Mouse (Mus musculus) naive thymus-derived CD4-positive, alpha-beta T cell, adult 2 months (primary cell): ENCODE data around the gene Rab8a.

Experiments
- DNase-seq: peaks from one replicate; pipeline ENCODE4 v3.0.0-alpha.2; 2011; ENCODE audit warnings: low read depth

Rab8a gene

GRCm38 (mm10) chr8:72211846-72212245 lies 50.8 kb downstream of the Rab8a start:
- no peak for DNase-seq

- DNase-seq: no peak
Observed at GRCm38 (mm10) chr8:72212751-72213150, 51.8 kb downstream of the Rab8a start, which contains the start of gene Cib3. Gene Cib3, minus strand, starts transcription at chr8:72212837.

GRCm38 (mm10) chr8:72213536-72213935 lies 52.5 kb downstream of the Rab8a start, which contains the start of gene Gm11034:
Gene Gm11034, minus strand, starts transcription at chr8:72213636.
- DNase-seq: no peak

GRCm38 (mm10) chr8:72215060-72215459 lies 54.1 kb downstream of the Rab8a start:
- DNase-seq: peak; percentile 73

- DNase-seq: peak; percentile 72
Observed at GRCm38 (mm10) chr8:72215871-72216270, 54.9 kb downstream of the Rab8a start.

- no peak for DNase-seq
Observed at GRCm38 (mm10) chr8:72218781-72219540, 58.0 kb downstream of the Rab8a start.

GRCm38 (mm10) chr8:72219541-72220363 lies 58.8 kb downstream of the Rab8a start, which contains the start of gene Fam32a:
Gene Fam32a, plus strand, starts transcription at chr8:72219730.
- peak; percentile 97 for DNase-seq

GRCm38 (mm10) chr8:72220758-72221157 lies 59.8 kb downstream of the Rab8a start:
- no peak for DNase-seq

- no peak for DNase-seq
Observed at GRCm38 (mm10) chr8:72222656-72223055, 61.7 kb downstream of the Rab8a start.
